Mouse (Mus musculus) stomach, postnatal 0 days (tissue): ENCODE results near the gene Cnr2. TPM values are rescaled to one million over a fixed set of nuclear protein-coding genes. Genes with fewer than 3 reads are reported as not detected.

Experiments used
- ATAC-seq: fragments of 200-750 bp; cut with Nextera tagmentation; 2 replicates; pipeline ENCODE4 v1.8.0; 2017; ENCODE audit not compliant: low FRiP score, low TSS enrichment
- DNase-seq: peaks from one replicate; pipeline ENCODE4 v3.0.0-alpha.2; 2016; ENCODE audit warnings: low spot score
- H3K27ac ChIP-seq: fragments of 300-500 bp; sonication (generic); replicated peaks from 2 replicates; pipeline ENCODE4 v1.5.1; 2014; ENCODE audit warnings: mild to moderate bottlenecking, control low read depth
- H3K27me3 ChIP-seq: fragments of 300-500 bp; sonication (generic); 2 replicates; pipeline ENCODE4 v1.6.1; 2014; ENCODE audit warnings: low read length; ENCODE audit not compliant: control insufficient read depth, insufficient read depth
- H3K36me3 ChIP-seq: fragments of 300-500 bp; sonication (generic); 2 replicates; pipeline ENCODE4 v1.6.1; 2014; ENCODE audit warnings: low read length, mixed read lengths; ENCODE audit not compliant: control insufficient read depth, insufficient read depth
- H3K4me1 ChIP-seq: fragments of 300-500 bp; sonication (generic); replicated peaks from 2 replicates; pipeline ENCODE4 v1.6.1; 2014; ENCODE audit warnings: antibody characterized with exemption; ENCODE audit not compliant: control insufficient read depth, insufficient read depth
- H3K4me2 ChIP-seq: fragments of 300-500 bp; sonication (generic); replicated peaks from 2 replicates; pipeline ENCODE4 v1.6.1; 2014; ENCODE audit warnings: low read depth, mild to moderate bottlenecking, control low read depth, moderate library complexity
- H3K4me3 ChIP-seq: fragments of 300-500 bp; sonication (generic); 2 replicates; pipeline ENCODE4 v1.5.1; 2014; ENCODE audit warnings: low read depth, low read length, control low read depth
- H3K9ac ChIP-seq: fragments of 300-500 bp; sonication (generic); 2 replicates; pipeline ENCODE4 v1.6.1; 2014; ENCODE audit warnings: mild to moderate bottlenecking, low read length, control low read depth, mixed read lengths
- H3K9me3 ChIP-seq: fragments of 300-500 bp; sonication (generic); 2 replicates; pipeline ENCODE4 v1.6.1; 2016; ENCODE audit warnings: low read length; ENCODE audit not compliant: control insufficient read depth
- CTCF ChIP-seq: IDR thresholded peaks from 2 replicates; pipeline ENCODE4 v1.5.1; 2016; ENCODE audit warnings: antibody characterized with exemption, low read depth, mild to moderate bottlenecking, moderate library complexity
- EP300 ChIP-seq: optimal IDR thresholded peaks from 2 replicates; pipeline ENCODE3; 2016; ENCODE audit warnings: antibody characterized with exemption
- WGBS: fragments of 180-500 bp; shearing (Covaris S2); extraction: QIAGEN DNeasy Blood & Tissue Kit; methylation state at CpG from one replicate; pipeline ENCODE4 v1.1.7; 2014; 5-methylcytosine and 5-hydroxymethylcytosine counted together
- polyA plus RNA-seq: library from polyadenylated mRNA; unstranded; fragments of >200 nt; fragmentation: Nextera tagmentation; extraction: Ambion mirVana; gene quantifications from 2 replicates; pipeline ENCODE4 v1.2.1, GENCODE M21; 2015

Gene Cnr2
- polyA plus RNA-seq, 1 experiment from 2014 or later: 0.11 TPM

DNA sequence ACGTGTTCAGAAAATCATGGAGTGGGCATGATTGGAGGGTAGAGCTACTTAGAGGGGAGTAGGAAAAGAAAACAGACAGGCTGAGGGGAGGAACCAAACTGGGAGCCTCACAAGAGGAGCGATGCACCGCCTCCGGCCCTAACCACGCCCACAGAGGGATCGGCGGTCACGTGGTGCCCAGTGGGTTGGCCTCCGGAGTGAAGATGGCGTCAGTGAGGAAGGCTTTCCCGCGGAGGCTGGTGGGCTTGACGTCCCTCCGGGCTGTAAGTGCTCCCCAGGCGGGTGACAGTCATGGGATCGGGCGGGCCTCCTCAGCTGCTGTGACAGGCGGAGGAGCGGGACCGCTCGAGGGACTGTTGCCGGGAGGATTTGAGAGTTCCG is 51.1 kb downstream of the Cnr2 start, which contains the start of gene Hmgcl:
Hmgcl (plus strand) TSS at position 171 of the 381 bp plus-strand sequence.
- H3K4me1 ChIP-seq: 0 out of 2 replicates have a peak, but pooled peaks cover 2% of the 10 kb centered on the region
- 0% methylated on average over 22 of the region's 23 CpGs for WGBS
- H3K27ac ChIP-seq: peak within 1 kb of the TSS; percentile 88
- peak within 1 kb of the TSS; percentile 91 for H3K9ac ChIP-seq
- no peaks in the 10 kb centered on the region for H3K9me3 ChIP-seq
- ATAC-seq (peak; percentile 83), DNase-seq (peak; percentile 97)
- peak within 1 kb of the TSS; percentile 80 for H3K4me2 ChIP-seq
- no peaks in the 10 kb centered on the region for H3K36me3 ChIP-seq
- H3K27me3 ChIP-seq: no peaks in the 10 kb centered on the region
- no peak for TF ChIP-seq EP300
- no peak for TF ChIP-seq CTCF
- H3K4me3 ChIP-seq: peak within 1 kb of the TSS; percentile 82

DNA sequence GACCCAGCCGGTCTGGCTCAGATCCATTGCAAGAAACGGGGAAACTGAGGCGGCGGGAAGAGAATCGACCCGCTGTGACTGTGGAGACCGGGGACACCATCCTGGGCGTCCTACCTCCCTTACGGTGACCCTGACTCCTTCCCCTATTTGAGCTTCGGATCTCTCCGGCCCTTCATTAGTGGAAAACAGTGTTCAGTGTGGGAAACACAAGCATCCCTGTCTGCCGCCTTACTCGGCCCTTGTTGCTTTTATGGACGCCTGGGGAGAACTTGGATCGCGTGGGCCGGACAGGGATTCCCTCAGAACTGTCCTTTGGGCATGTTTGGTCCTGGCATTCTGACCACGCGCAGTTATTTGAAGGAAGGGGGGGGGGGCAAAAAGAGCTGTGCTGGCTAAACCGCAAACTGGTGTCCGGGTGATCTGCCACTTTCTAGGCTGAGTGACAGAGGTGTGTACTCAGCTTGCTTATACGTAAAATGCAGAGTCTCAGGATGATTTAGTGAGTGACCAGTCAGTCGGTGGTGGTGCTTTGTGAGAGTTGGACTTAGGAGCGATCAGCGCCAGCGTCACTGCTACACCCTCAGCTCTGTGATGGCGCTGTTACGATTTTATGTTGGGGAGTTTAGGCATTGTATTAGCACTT is 51.6 kb downstream of the Cnr2 start:
- Histone ChIP-seq H3K27ac (peak overlapping the region; percentile 88), H3K4me2 (peak overlapping the region; percentile 80), H3K9me3 (no peaks in the 10 kb centered on the region), H3K27me3 (no peaks in the 10 kb centered on the region), H3K4me1 (0 out of 2 replicates have a peak, but pooled peaks cover 2% of the 10 kb centered on the region), H3K36me3 (no peaks in the 10 kb centered on the region), H3K4me3 (peak overlapping the region; percentile 82), H3K9ac (peak overlapping the region; percentile 91)
- ATAC-seq: 0 out of 2 replicates have a peak, but pooled peaks have one; percentile 1
- DNase-seq: no peak
- under 1% methylated on average over 28 of the region's 28 CpGs for WGBS
- TF ChIP-seq EP300: no peak
- peak; percentile 6; the same call in 1 of the 2 replicates for TF ChIP-seq CTCF

DNA sequence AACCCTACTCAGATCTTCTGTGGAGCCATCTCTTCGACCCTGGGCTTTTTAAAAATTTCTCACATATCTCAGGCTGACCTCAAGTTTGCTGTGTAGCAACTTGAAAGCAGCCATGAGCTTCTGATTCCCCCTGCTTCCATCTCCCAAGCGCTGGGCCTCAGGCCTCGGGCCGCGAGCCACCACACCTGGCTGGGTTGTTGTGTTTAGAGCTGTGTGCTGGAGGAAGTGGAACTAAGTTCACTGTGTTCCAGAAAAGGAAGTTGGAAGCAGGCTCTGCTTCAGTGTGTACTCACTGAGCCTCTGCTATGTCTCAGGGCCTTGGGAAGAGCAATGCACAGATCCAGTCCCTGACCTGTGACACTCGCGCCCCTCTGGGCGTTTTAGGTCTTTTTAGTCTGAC is 52.9 kb downstream of the Cnr2 start:
- WGBS: 76% methylated on average over 8 of the region's 8 CpGs
- H3K4me1 ChIP-seq: 0 out of 2 replicates have a peak, but pooled peaks cover 2% of the 10 kb centered on the region
- no peaks in the 10 kb centered on the region for H3K27me3 ChIP-seq
- no peak for TF ChIP-seq CTCF
- 0 out of 2 replicates have a peak overlapping the region, but pooled peaks have one; percentile 4 for H3K4me3 ChIP-seq
- peak overlapping the region; percentile 17; the same call in 1 of the 2 replicates for H3K4me2 ChIP-seq
- H3K9me3 ChIP-seq: no peaks in the 10 kb centered on the region
- peak; percentile 62 for DNase-seq
- H3K27ac ChIP-seq: peak overlapping the region; percentile 78
- no peaks in the 10 kb centered on the region for H3K36me3 ChIP-seq
- ATAC-seq: peak; percentile 43
- peak overlapping the region; percentile 8; the same call in 1 of the 2 replicates for H3K9ac ChIP-seq

DNA sequence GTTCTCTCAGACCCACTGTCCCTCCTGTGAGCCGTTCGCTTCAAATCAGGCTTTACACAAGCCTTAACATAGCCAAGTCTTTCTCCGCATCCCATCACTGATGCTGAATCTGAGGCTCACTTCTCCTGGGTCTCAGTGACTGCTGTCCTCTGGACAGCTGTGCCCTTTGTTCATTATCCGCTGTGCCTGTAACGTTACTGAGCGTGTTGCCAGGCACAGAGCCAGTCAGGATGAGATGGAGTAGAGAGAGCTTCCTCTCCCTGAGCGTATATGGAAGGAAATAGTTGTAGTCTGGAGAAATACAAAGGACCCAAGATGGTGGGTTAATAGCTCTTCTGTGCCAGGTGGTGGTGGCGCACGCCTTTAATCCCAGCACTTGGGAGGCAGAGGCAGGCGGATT is 54.3 kb downstream of the Cnr2 start:
- TF ChIP-seq EP300 (no peak), CTCF (no peak)
- Histone ChIP-seq H3K27me3 (no peaks in the 10 kb centered on the region), H3K36me3 (no peaks in the 10 kb centered on the region), H3K9ac (no peak overlapping the region), H3K4me3 (no peak overlapping the region), H3K9me3 (no peaks in the 10 kb centered on the region), H3K4me1 (0 out of 2 replicates have a peak, but pooled peaks cover 2% of the 10 kb centered on the region), H3K4me2 (no peak overlapping the region), H3K27ac (peak overlapping the region; percentile 45)
- DNase-seq: no peak
- no peak for ATAC-seq
- 79% methylated on average over 10 of the region's 10 CpGs for WGBS

DNA sequence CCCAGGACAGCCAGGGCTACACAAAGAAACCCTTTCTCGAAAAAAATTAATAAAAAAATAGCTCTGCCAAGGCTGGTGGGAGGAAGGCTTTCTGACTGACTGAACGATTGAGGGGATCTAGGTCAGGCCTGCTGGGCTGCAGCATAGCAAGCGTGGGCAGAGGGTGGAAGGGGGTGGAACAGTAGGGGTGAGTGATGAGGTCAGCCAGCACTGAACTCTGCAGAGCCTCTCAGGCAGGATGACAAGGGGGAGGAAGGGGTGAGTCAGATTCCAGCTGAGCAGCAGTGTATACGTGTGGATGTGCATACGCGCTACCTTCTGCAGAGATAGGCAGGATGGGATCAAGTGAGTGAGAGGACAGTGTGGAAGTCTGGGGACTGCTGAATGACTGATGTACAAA is 54.7 kb downstream of the Cnr2 start:
- no peak for DNase-seq
- peak; percentile 35 for ATAC-seq

DNA sequence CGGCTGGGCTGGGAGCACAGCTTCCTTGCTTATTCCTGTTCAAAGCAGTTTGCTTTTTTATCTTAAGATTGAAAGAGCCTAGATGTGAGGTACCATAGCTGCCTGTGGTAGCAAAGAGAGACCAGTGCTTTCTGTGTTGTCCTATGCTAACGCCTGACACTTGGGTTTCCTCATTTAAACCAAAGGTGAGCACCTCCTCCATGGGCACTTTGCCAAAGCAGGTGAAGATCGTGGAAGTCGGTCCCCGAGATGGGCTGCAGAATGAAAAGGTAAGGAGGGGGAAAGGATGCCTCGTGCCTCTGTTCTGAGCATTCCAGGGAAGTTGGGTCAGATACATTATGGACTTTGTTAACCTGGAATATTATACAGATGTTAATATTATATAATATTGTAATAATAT is 55.2 kb downstream of the Cnr2 start:
- no peak overlapping the region for H3K4me3 ChIP-seq
- WGBS: 69% methylated on average over 6 of the region's 6 CpGs
- H3K9me3 ChIP-seq: no peaks in the 10 kb centered on the region
- H3K36me3 ChIP-seq: peaks cover under 1% of the 10 kb centered on the region
- no peak overlapping the region for H3K9ac ChIP-seq
- no peak for TF ChIP-seq CTCF
- TF ChIP-seq EP300: no peak
- H3K27me3 ChIP-seq: no peaks in the 10 kb centered on the region
- 0 out of 2 replicates have a peak, but pooled peaks cover 2% of the 10 kb centered on the region for H3K4me1 ChIP-seq
- DNase-seq (no peak), ATAC-seq (no peak)
- no peak overlapping the region for H3K4me2 ChIP-seq
- H3K27ac ChIP-seq: peak overlapping the region; percentile 45; the same call in 1 of the 2 replicates

More for the DNA sequence above, 54.7 kb downstream of the Cnr2 start:
- H3K27me3 ChIP-seq: no peaks in the 10 kb centered on the region
- H3K36me3 ChIP-seq: no peaks in the 10 kb centered on the region; the same call in 1 of the 2 replicates
- no peaks in the 10 kb centered on the region for H3K9me3 ChIP-seq
- no peak for TF ChIP-seq EP300
- no peak for TF ChIP-seq CTCF
- 0 out of 2 replicates have a peak, but pooled peaks cover 2% of the 10 kb centered on the region for H3K4me1 ChIP-seq
- no peak overlapping the region for H3K4me3 ChIP-seq
- WGBS: 50% methylated on average over 6 of the region's 6 CpGs
- peak overlapping the region; percentile 45 for H3K27ac ChIP-seq
- no peak overlapping the region for H3K9ac ChIP-seq
- H3K4me2 ChIP-seq: no peak overlapping the region
